Mouse (Mus musculus) kidney, adult 2 months (tissue): ENCODE measurements around the gene Arrdc3.
A peak's percentile ranks its signal among the peaks of the same experiment; 100 is the strongest.

Source experiments
- CTCF ChIP-seq: fragments of 200-500 bp; conservative IDR thresholded peaks from 2 replicates; pipeline ENCODE4 v1.5.1; 2011; ENCODE audit warnings: low read depth, mild to moderate bottlenecking, control low read depth, low read length, moderate library complexity, mixed read lengths; ENCODE audit not compliant: insufficient read depth, insufficient read length
- POLR2A ChIP-seq: fragments of 200-500 bp; IDR thresholded peaks from one replicate; pipeline ENCODE4 v1.6.1; 2011; ENCODE audit warnings: low read depth, low read length, control low read depth

- no peak for TF ChIP-seq CTCF
- peak; percentile 99 for TF ChIP-seq POLR2A
Measured at GRCm38 (mm10) chr13:80883190-80883589, at the start of gene Arrdc3.
